Mouse (Mus musculus) kidney, postnatal 0 days (tissue): Measurements from ENCODE around the gene Mmel1. TPM values are rescaled to one million over a fixed set of nuclear protein-coding genes. Genes with fewer than 3 reads are reported as not detected.

Experiments used
- ATAC-seq: fragments of 200-750 bp; cut with Nextera tagmentation; replicated peaks from 2 replicates; pipeline ENCODE4 v1.8.0; 2017; ENCODE audit warnings: low read depth, moderate number of reproducible peaks, moderate TSS enrichment, moderate library complexity; ENCODE audit not compliant: low FRiP score
- DNase-seq: peaks from one replicate; pipeline ENCODE4 v3.0.0-alpha.2; 2016; ENCODE audit warnings: low spot score
- H3K27ac ChIP-seq: fragments of 300-500 bp; sonication (generic); 2 replicates; pipeline ENCODE4 v1.5.1; 2014; ENCODE audit warnings: mild to moderate bottlenecking
- H3K27me3 ChIP-seq: fragments of 300-500 bp; sonication (generic); 2 replicates; pipeline ENCODE4 v1.6.1; 2014; ENCODE audit warnings: low read length, mixed read lengths; ENCODE audit not compliant: insufficient read depth
- H3K36me3 ChIP-seq: fragments of 300-500 bp; sonication (generic); 2 replicates; pipeline ENCODE4 v1.6.1; 2014; ENCODE audit warnings: low read length, mixed read lengths; ENCODE audit not compliant: insufficient read depth
- H3K4me1 ChIP-seq: fragments of 300-500 bp; sonication (generic); replicated peaks from 2 replicates; pipeline ENCODE4 v1.6.1; 2014; ENCODE audit warnings: antibody characterized with exemption, low read length, mixed read lengths; ENCODE audit not compliant: insufficient read depth
- H3K4me2 ChIP-seq: fragments of 300-500 bp; sonication (generic); 2 replicates; pipeline ENCODE4 v1.6.1; 2014; ENCODE audit warnings: mild to moderate bottlenecking, low read length, moderate library complexity, mixed read lengths
- H3K4me3 ChIP-seq: fragments of 300-500 bp; sonication (generic); replicated peaks from 2 replicates; pipeline ENCODE4 v1.5.1; 2014; ENCODE audit warnings: low read depth, low read length
- H3K9ac ChIP-seq: fragments of 300-500 bp; sonication (generic); 2 replicates; pipeline ENCODE4 v1.6.1; 2014; ENCODE audit warnings: low read depth, low read length
- H3K9me3 ChIP-seq: fragments of 300-500 bp; sonication (generic); replicated peaks from 2 replicates; pipeline ENCODE4 v1.6.1; 2016; ENCODE audit warnings: low read length, inconsistent platforms, mixed read lengths
- CTCF ChIP-seq: IDR thresholded peaks from 2 replicates; pipeline ENCODE4 v1.5.1; 2016; ENCODE audit warnings: antibody characterized with exemption, low read depth, mild to moderate bottlenecking, moderate library complexity
- WGBS: fragments of 180-500 bp; shearing (Covaris S2); extraction: QIAGEN DNeasy Blood & Tissue Kit; methylation state at CpG from one replicate; pipeline ENCODE4 v1.1.7; 2014; 5-methylcytosine and 5-hydroxymethylcytosine counted together
- polyA plus RNA-seq: library from polyadenylated mRNA; unstranded; fragments of >200 nt; fragmentation: Nextera tagmentation; extraction: Ambion mirVana; gene quantifications from 2 replicates; pipeline ENCODE4 v1.2.1, GENCODE M21; 2015

Mmel1 gene
- polyA plus RNA-seq, 1 experiment from 2014 or later = not detected

- Histone ChIP-seq H3K4me1 (peaks cover 4% of the 10 kb centered on the region; the same call in 1 of the 2 replicates), H3K4me2 (no peak overlapping the region), H3K36me3 (no peaks in the 10 kb centered on the region), H3K9ac (no peak overlapping the region), H3K4me3 (no peak overlapping the region), H3K27ac (no peak overlapping the region), H3K9me3 (no peaks in the 10 kb centered on the region; the same call in 1 of the 2 replicates), H3K27me3 (peaks cover 30% of the 10 kb centered on the region)
- no peak for TF ChIP-seq CTCF
- DNase-seq = peak; percentile 51
- ATAC-seq = 0 out of 2 replicates have a peak, but pooled peaks have one; percentile 25
- WGBS = 52% methylated on average over 12 of the region's 12 CpGs
Observed at GRCm38 (mm10) chr4:154854676-154855345, 14.6 kb upstream of the Mmel1 start.

- no peaks in the 10 kb centered on the region; the same call in 1 of the 2 replicates for H3K9me3 ChIP-seq
- peak overlapping the region; percentile 42 for H3K4me3 ChIP-seq
- H3K27me3 ChIP-seq = peaks cover 30% of the 10 kb centered on the region
- peak overlapping the region; percentile 40; the same call in 1 of the 2 replicates for H3K9ac ChIP-seq
- H3K36me3 ChIP-seq = no peaks in the 10 kb centered on the region
- DNase-seq (peak; percentile 81), ATAC-seq (peak; percentile 83)
- peaks cover 4% of the 10 kb centered on the region; the same call in 1 of the 2 replicates for H3K4me1 ChIP-seq
- TF ChIP-seq CTCF = peak; percentile 70
- whole genome bisulfite sequencing = under 1% methylated on average over 109 of the region's 110 CpGs
- H3K4me2 ChIP-seq = peak overlapping the region; percentile 82
- H3K27ac ChIP-seq = no peak overlapping the region
Observed at GRCm38 (mm10) chr4:154855721-154856479, 13.5 kb upstream of the Mmel1 start.

GRCm38 (mm10) chr4:154856480-154856837 is 12.9 kb upstream of the Mmel1 start:
- ATAC-seq = no peak
- H3K9me3 ChIP-seq = no peaks in the 10 kb centered on the region; the same call in 1 of the 2 replicates

GRCm38 (mm10) chr4:154856882-154857281 is 12.5 kb upstream of the Mmel1 start:
- peaks cover 30% of the 10 kb centered on the region for H3K27me3 ChIP-seq
- H3K9ac ChIP-seq = no peak overlapping the region
- no peaks in the 10 kb centered on the region for H3K36me3 ChIP-seq
- no peak overlapping the region for H3K27ac ChIP-seq
- H3K4me3 ChIP-seq = no peak overlapping the region; the same call in 1 of the 2 replicates
- H3K4me1 ChIP-seq = peaks cover 4% of the 10 kb centered on the region; the same call in 1 of the 2 replicates
- no peaks in the 10 kb centered on the region; the same call in 1 of the 2 replicates for H3K9me3 ChIP-seq
- DNase-seq (no peak), ATAC-seq (no peak)
- TF ChIP-seq CTCF = peak; percentile 25; the same call in 1 of the 2 replicates
- H3K4me2 ChIP-seq = peak overlapping the region; percentile 82
- WGBS = 88% methylated on average over 7 of the region's 7 CpGs

More at GRCm38 (mm10) chr4:154856480-154856837, 12.9 kb upstream of the Mmel1 start:
- no peak for DNase-seq
- Histone ChIP-seq H3K4me1 (peaks cover 4% of the 10 kb centered on the region; the same call in 1 of the 2 replicates), H3K36me3 (no peaks in the 10 kb centered on the region), H3K27ac (no peak overlapping the region), H3K27me3 (peaks cover 30% of the 10 kb centered on the region), H3K9ac (0 out of 2 replicates have a peak overlapping the region, but pooled peaks have one; percentile 40), H3K4me2 (peak overlapping the region; percentile 82), H3K4me3 (peak overlapping the region; percentile 42)
- TF ChIP-seq CTCF = no peak
- WGBS = 16% methylated on average over 9 of the region's 9 CpGs

GRCm38 (mm10) chr4:154857366-154858240 is 11.8 kb upstream of the Mmel1 start:
- Histone ChIP-seq H3K4me2 (no peak overlapping the region), H3K9me3 (no peaks in the 10 kb centered on the region; the same call in 1 of the 2 replicates), H3K9ac (no peak overlapping the region), H3K4me1 (peaks cover 4% of the 10 kb centered on the region; the same call in 1 of the 2 replicates), H3K4me3 (no peak overlapping the region), H3K27ac (no peak overlapping the region), H3K27me3 (peaks cover 30% of the 10 kb centered on the region), H3K36me3 (no peaks in the 10 kb centered on the region)
- DNase-seq (no peak), ATAC-seq (no peak)
- TF ChIP-seq CTCF = no peak
- WGBS = 82% methylated on average over 10 of the region's 10 CpGs
